Mouse (Mus musculus): ENCODE measurements at regions not wholly inside any gene's neighbourhood (a gene's known extent, or its start where the extent isn't known, plus 50 kb on each side); places are given as distances from the start of the nearest gene placed in this dataset.

DNA sequence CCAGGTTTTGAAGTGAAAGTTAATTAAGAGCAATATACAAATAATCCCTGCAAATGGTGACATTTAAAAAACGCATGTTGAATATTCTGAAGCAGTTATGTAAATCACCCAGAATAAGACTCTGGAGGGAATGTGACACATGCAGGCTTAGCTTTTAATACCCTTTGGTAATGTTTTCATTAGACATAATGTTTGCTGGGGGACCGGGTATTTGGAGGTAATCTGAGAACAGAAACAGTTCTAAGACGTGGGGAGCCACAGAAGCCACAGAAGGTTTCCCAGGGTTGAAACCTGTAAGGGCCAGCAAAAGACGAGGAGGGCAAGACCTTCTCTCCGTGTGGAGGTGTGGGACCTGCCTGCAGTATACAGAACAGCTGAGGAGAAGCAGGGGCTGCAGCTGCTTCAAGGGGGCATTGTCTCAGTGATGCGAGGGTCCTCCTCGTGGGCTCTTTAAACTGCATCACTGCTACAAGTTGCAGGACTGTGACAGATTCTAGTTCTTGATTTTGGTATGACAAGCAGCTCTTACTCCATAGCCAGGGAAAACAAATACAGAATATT lies 184.9 kb downstream of the Brms1l start:
- no peaks in the 10 kb centered on the region for H3K9me3 ChIP-seq (ENCODE audit: control insufficient read depth, low read length)
- no peak overlapping the region for H3K27ac ChIP-seq (ENCODE audit: low read depth, low read length)
- 0 out of 2 replicates have a peak, but pooled peaks cover 2% of the 10 kb centered on the region for H3K4me1 ChIP-seq (replicated peaks; ENCODE audit: control insufficient read depth, insufficient read depth, low read length)
- DNase-seq (ENCODE audit: low spot score) = no peak
- no peaks in the 10 kb centered on the region for H3K27me3 ChIP-seq (ENCODE audit: control insufficient read depth, insufficient read depth, low read length)
- 33% methylated on average over 7 of the region's 7 CpGs for WGBS
- no peak overlapping the region for H3K9ac ChIP-seq (ENCODE audit: low read depth, low read length)
- no peaks in the 10 kb centered on the region for H3K36me3 ChIP-seq (ENCODE audit: control insufficient read depth, insufficient read depth, low read length)
- no peak overlapping the region for H3K4me2 ChIP-seq (replicated peaks; ENCODE audit: low read depth, low read length)
- ATAC-seq (ENCODE audit: low FRiP score) = no peak
- no peak overlapping the region for H3K4me3 ChIP-seq (ENCODE audit: low read depth, low read length)

- no peak for ATAC-seq (ENCODE audit: low FRiP score)
- H3K9me3 ChIP-seq (ENCODE audit: control insufficient read depth, low read length) = no peaks in the 10 kb centered on the region
- H3K4me1 ChIP-seq (replicated peaks; ENCODE audit: control insufficient read depth, insufficient read depth, low read length) = 0 out of 2 replicates have a peak, but pooled peaks cover 2% of the 10 kb centered on the region
- H3K27ac ChIP-seq (ENCODE audit: low read depth, low read length) = no peak overlapping the region
- no peak overlapping the region for H3K9ac ChIP-seq (ENCODE audit: low read depth, low read length)
- no peak for DNase-seq (ENCODE audit: low spot score)
- H3K27me3 ChIP-seq (ENCODE audit: control insufficient read depth, insufficient read depth, low read length) = no peaks in the 10 kb centered on the region
- H3K4me2 ChIP-seq (replicated peaks; ENCODE audit: low read depth, low read length) = no peak overlapping the region
- no peaks in the 10 kb centered on the region for H3K36me3 ChIP-seq (ENCODE audit: control insufficient read depth, insufficient read depth, low read length)
- H3K4me3 ChIP-seq (ENCODE audit: low read depth, low read length) = no peak overlapping the region
- WGBS = 38% methylated on average over 1 of the region's 1 CpGs
Observed at GRCm38 (mm10) chr12:56020547-56020946, 184.4 kb downstream of the Brms1l start.

DNA sequence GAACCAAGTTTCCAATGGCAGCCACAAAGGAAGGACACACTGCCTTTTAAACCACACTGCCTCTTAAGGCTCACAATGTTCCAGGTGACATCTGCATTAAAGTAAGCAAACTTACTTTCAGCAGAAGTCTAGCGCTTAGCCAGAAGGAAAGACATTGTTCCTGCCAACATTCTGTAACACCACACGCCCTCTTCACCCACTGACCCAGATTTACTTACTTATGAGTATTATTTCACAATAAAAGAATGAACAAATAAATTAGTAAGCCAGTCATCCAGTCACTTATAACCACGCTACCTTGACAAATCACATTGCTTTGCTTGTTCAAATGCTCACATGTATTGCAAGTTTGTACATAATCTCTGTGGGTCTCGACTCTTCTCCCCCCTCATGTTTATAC lies 173.9 kb downstream of the Brms1l start:
- Histone ChIP-seq H3K4me1 (replicated peaks; ENCODE audit: control insufficient read depth, insufficient read depth, low read length) (no peaks in the 10 kb centered on the region), H3K36me3 (ENCODE audit: control insufficient read depth, insufficient read depth, low read length) (no peaks in the 10 kb centered on the region), H3K9ac (ENCODE audit: low read depth, low read length) (no peak overlapping the region), H3K4me3 (ENCODE audit: low read depth, low read length) (no peak overlapping the region), H3K9me3 (ENCODE audit: control insufficient read depth, low read length) (no peaks in the 10 kb centered on the region), H3K27ac (ENCODE audit: low read depth, low read length) (no peak overlapping the region), H3K27me3 (ENCODE audit: control insufficient read depth, insufficient read depth, low read length) (no peaks in the 10 kb centered on the region), H3K4me2 (replicated peaks; ENCODE audit: low read depth, low read length) (no peak overlapping the region)
- no peak for ATAC-seq (ENCODE audit: low FRiP score)
- DNase-seq (ENCODE audit: low spot score) = no peak
- 65% methylated on average over 4 of the region's 4 CpGs for WGBS

DNA sequence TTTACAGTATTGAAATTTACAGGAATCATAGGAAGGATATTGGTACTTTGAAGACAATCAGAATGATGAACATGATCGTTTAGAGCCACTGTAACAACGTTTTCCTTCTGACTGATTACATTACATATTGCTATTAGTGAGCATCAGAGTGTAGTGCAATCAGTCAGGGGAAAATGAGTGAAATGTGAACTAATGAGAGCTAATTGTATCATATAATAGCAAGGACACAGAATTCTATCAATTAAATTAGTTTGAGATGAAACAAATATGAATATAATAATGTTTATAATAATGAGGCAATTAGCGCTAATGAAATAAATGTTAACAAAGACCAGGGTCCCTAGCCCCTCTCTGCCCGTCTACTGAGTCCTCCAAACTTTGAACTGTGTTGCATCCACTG lies 169.7 kb downstream of the Brms1l start:
- Histone ChIP-seq H3K4me1 (replicated peaks; ENCODE audit: control insufficient read depth, insufficient read depth, low read length) (0 out of 2 replicates have a peak, but pooled peaks cover 2% of the 10 kb centered on the region), H3K36me3 (ENCODE audit: control insufficient read depth, insufficient read depth, low read length) (no peaks in the 10 kb centered on the region), H3K9ac (ENCODE audit: low read depth, low read length) (no peak overlapping the region), H3K9me3 (ENCODE audit: control insufficient read depth, low read length) (no peaks in the 10 kb centered on the region), H3K27me3 (ENCODE audit: control insufficient read depth, insufficient read depth, low read length) (no peaks in the 10 kb centered on the region), H3K4me2 (replicated peaks; ENCODE audit: low read depth, low read length) (no peak overlapping the region), H3K27ac (ENCODE audit: low read depth, low read length) (no peak overlapping the region), H3K4me3 (ENCODE audit: low read depth, low read length) (no peak overlapping the region)
- DNase-seq (ENCODE audit: low spot score) (no peak), ATAC-seq (ENCODE audit: low FRiP score) (no peak)
- WGBS = 79% methylated on average over 4 of the region's 4 CpGs

DNA sequence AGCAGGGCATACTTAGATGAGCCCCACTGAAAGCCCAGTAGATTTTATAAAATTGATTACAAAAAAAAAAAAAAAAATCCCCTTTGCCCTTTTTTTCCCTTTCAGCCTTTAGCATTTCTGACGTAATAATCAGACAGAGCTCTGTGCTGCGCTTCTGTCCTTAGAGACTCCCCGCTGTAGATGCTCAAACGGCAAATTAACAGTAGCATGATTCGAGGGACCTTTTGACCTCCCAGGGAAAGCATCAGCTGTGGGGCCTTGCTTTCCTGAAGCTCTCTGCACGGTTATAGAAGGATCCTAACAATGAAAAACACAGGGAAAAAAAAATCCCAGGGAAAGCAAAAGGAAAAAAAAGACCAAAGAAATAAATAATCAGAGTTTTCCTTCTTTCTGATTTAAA lies 169.2 kb downstream of the Brms1l start:
- 27% methylated on average over 6 of the region's 6 CpGs for WGBS
- no peaks in the 10 kb centered on the region for H3K27me3 ChIP-seq (ENCODE audit: control insufficient read depth, insufficient read depth, low read length)
- 0 out of 2 replicates have a peak, but pooled peaks cover 2% of the 10 kb centered on the region for H3K4me1 ChIP-seq (replicated peaks; ENCODE audit: control insufficient read depth, insufficient read depth, low read length)
- peak; percentile 54 for DNase-seq (ENCODE audit: low spot score)
- H3K4me2 ChIP-seq (replicated peaks; ENCODE audit: low read depth, low read length) = no peak overlapping the region
- peak overlapping the region; percentile 71; the same call in 1 of the 2 replicates for H3K27ac ChIP-seq (ENCODE audit: low read depth, low read length)
- H3K9ac ChIP-seq (ENCODE audit: low read depth, low read length) = no peak overlapping the region
- H3K9me3 ChIP-seq (ENCODE audit: control insufficient read depth, low read length) = no peaks in the 10 kb centered on the region
- no peaks in the 10 kb centered on the region for H3K36me3 ChIP-seq (ENCODE audit: control insufficient read depth, insufficient read depth, low read length)
- H3K4me3 ChIP-seq (ENCODE audit: low read depth, low read length) = no peak overlapping the region
- ATAC-seq (ENCODE audit: low FRiP score) = peak; percentile 74; the same call in 1 of the 2 replicates

DNA sequence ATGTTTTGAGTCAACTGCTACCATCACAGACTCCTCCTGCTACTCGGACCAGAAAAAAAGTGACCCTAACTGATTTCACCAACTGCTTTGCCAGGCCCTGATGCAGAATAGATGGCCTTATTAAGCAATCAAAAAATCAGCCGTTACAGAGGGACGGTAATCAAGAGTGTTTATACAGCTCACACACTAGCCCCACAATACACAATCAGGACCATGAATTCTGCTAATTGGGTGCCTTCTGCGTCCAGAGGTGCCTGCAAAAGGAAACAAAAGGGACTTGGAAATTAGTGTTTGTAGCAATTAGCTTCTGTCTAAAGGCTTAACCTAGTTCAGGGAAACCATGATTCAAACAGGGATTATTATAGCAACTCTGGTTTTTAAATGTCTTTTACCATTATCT lies 168.4 kb downstream of the Brms1l start:
- Histone ChIP-seq H3K27me3 (ENCODE audit: control insufficient read depth, insufficient read depth, low read length) (no peaks in the 10 kb centered on the region), H3K27ac (ENCODE audit: low read depth, low read length) (no peak overlapping the region)

DNA sequence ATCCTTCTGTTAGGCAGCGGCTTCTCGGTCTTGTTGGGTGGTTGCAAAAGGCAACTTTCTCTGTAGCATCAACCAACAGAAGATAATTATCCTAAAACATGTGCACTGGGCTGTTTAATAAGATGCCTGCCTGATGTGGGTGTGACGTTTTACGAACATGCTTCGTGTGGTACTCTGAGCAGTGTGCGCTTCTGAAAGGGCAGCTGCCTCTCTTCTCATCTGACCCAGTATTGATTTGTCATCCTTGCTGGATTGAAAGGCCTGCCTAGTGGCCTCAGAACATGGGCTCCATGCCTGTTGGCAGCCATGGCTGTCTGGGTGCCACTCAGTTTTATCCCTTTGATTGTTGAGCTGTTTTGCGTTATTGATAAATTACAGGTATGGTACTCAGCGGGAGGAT lies 167.4 kb downstream of the Brms1l start:
- Histone ChIP-seq H3K36me3 (ENCODE audit: control insufficient read depth, insufficient read depth, low read length) (no peaks in the 10 kb centered on the region), H3K4me2 (replicated peaks; ENCODE audit: low read depth, low read length) (no peak overlapping the region), H3K27ac (ENCODE audit: low read depth, low read length) (no peak overlapping the region), H3K4me3 (ENCODE audit: low read depth, low read length) (no peak overlapping the region), H3K4me1 (replicated peaks; ENCODE audit: control insufficient read depth, insufficient read depth, low read length) (0 out of 2 replicates have a peak, but pooled peaks cover 2% of the 10 kb centered on the region), H3K27me3 (ENCODE audit: control insufficient read depth, insufficient read depth, low read length) (no peaks in the 10 kb centered on the region), H3K9me3 (ENCODE audit: control insufficient read depth, low read length) (no peaks in the 10 kb centered on the region), H3K9ac (ENCODE audit: low read depth, low read length) (no peak overlapping the region)
- DNase-seq (ENCODE audit: low spot score) = peak; percentile 7
- 74% methylated on average over 8 of the region's 8 CpGs for WGBS
- ATAC-seq (ENCODE audit: low FRiP score) = peak; percentile 39; the same call in 1 of the 2 replicates

More for the DNA sequence above, 168.4 kb downstream of the Brms1l start:
- H3K4me3 ChIP-seq (ENCODE audit: low read depth, low read length) = no peak overlapping the region
- DNase-seq (ENCODE audit: low spot score) (peak; percentile 34), ATAC-seq (ENCODE audit: low FRiP score) (peak; percentile 64)
- 0 out of 2 replicates have a peak, but pooled peaks cover 2% of the 10 kb centered on the region for H3K4me1 ChIP-seq (replicated peaks; ENCODE audit: control insufficient read depth, insufficient read depth, low read length)
- H3K36me3 ChIP-seq (ENCODE audit: control insufficient read depth, insufficient read depth, low read length) = no peaks in the 10 kb centered on the region
- 47% methylated on average over 4 of the region's 4 CpGs for WGBS
- no peaks in the 10 kb centered on the region for H3K9me3 ChIP-seq (ENCODE audit: control insufficient read depth, low read length)
- no peak overlapping the region for H3K9ac ChIP-seq (ENCODE audit: low read depth, low read length)
- no peak overlapping the region for H3K4me2 ChIP-seq (replicated peaks; ENCODE audit: low read depth, low read length)

GRCm38 (mm10) chr12:55996585-55997377 lies 160.7 kb downstream of the Brms1l start:
- Histone ChIP-seq H3K27ac (ENCODE audit: low read depth, low read length) (no peak overlapping the region), H3K36me3 (ENCODE audit: control insufficient read depth, insufficient read depth, low read length) (no peaks in the 10 kb centered on the region), H3K9me3 (ENCODE audit: control insufficient read depth, low read length) (no peaks in the 10 kb centered on the region), H3K9ac (ENCODE audit: low read depth, low read length) (no peak overlapping the region), H3K4me3 (ENCODE audit: low read depth, low read length) (no peak overlapping the region), H3K27me3 (ENCODE audit: control insufficient read depth, insufficient read depth, low read length) (no peaks in the 10 kb centered on the region), H3K4me2 (replicated peaks; ENCODE audit: low read depth, low read length) (no peak overlapping the region), H3K4me1 (replicated peaks; ENCODE audit: control insufficient read depth, insufficient read depth, low read length) (no peaks in the 10 kb centered on the region)
- WGBS = 74% methylated on average over 3 of the region's 3 CpGs
- ATAC-seq (ENCODE audit: low FRiP score) (no peak), DNase-seq (ENCODE audit: low spot score) (no peak)
